Mouse (Mus musculus) adrenal gland, postnatal 25 days (tissue): Measurements from ENCODE around the gene Tmem243. TPM values are rescaled to one million over a fixed set of nuclear protein-coding genes. Genes with fewer than 3 reads are reported as not detected.
"Not testable (repeated sequence)": the region's sequence is repeated elsewhere in the genome, so short reads cannot be mapped to it uniquely, and the experiment has no call there.

Source experiments
- DNase-seq: peaks from one replicate; pipeline ENCODE4 v3.0.0; 2021; ENCODE audit warnings: mixed read lengths
- total RNA-seq: library from RNA; stranded (reverse); gene quantifications from 2 replicates; pipeline ENCODE4 v1.2.3, GENCODE M21; 2021

Tmem243 gene
- total RNA-seq, 1 experiment from 2014 or later, result 52.5 TPM

DNA sequence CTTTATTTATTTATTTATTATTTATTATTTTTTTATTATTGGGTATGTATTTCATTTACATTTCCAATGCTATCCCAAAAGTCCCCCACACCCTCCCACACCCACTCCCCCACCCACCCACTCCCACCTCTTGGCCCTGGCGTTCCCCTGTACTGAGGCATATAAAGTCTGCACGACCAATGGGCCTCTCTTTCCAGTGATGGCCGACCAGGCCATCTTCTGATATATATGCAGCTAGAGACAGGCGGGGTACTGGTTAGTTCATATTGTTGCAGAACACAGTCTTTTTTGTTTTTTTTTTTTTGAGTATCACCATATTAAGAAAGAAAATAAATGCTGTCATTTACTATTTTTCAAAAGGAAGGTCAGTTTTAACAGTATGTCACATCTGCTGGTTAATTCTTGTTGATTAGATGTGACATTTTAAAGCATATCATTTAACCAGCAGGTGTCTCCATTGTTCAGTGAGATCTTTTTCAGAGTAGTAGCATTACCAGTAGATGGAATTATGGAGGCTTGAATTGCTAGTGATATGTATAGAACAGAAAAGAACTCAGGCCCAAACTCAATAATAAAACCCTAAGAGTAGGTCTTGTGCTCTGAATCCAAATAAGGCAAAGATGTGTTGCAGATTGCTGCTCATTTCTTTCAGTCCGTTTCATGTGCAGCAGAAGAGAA is 69.0 kb downstream of the Tmem243 start:
- DNase-seq, result not testable (repeated sequence)

DNA sequence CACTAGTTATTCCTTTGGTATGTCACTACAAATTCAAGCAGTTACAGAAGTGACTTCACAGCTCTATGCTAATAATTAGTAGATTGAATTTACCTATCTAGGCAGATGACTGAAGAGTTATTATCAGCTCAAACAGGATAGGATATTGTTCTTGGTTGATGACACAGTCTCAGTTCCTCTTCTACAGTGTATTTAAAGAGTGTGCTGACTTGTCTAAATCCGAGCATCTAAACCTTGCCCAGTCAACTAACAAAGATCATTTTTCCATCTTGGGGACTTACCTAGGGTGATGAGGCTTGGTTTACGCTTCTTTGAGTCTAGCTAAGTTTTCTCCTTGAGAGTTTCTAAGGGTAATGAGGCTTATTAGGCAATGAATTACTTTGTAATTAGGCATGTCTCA is 72.8 kb downstream of the Tmem243 start:
- no peak for DNase-seq

DNA sequence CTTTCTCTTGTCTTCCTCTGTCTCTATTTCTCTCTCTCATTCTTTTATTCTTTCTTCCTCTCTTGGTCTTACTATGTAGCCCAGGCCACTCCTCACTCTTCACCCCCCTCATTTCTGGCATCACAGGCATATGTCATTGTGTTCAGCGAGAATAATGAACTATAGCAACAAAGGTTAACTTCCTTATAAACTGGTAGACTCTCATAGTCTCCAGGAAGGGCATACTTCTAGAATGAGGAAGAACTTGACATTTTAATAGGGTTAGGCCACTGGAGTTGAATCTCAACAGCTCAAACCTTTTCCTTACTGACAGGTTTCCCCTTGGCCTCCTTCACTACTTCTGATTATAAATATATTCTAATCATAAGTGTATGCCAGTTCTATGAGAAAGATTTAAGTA is 86.0 kb downstream of the Tmem243 start:
- no peak for DNase-seq

Other genes starting within 250 kb of the Tmem243 start
- 3.8 and 5.8 TPM in 2 replicates for gene Abcb4, start 207.0 kb upstream of the Tmem243 start, total RNA-seq
- gene Crot, start 103.3 kb upstream of the Tmem243 start, total RNA-seq, result 40.1 and 49.5 TPM in 2 replicates
- gene Dmtf1, start 61.1 kb downstream of the Tmem243 start, total RNA-seq, result 32.8 and 36.3 TPM in 2 replicates
- 16.5 and 17.9 TPM in 2 replicates for gene 9330182L06Rik, start 165.4 kb downstream of the Tmem243 start, total RNA-seq